Mouse (Mus musculus): ENCODE results near the gene Ak7.

GRCm38 (mm10) chr12:105727268-105727667 lies 21.5 kb downstream of the Ak7 start:
- TF ChIP-seq CTCF (IDR thresholded peaks at IDR 0.05; ENCODE audit: extremely low read depth, insufficient read length, insufficient replicate concordance, low read depth, low read length) (no peak), POLR2A (IDR thresholded peaks at IDR 0.05; ENCODE audit: low read depth, low read length) (no peak)

Measured in small intestine, adult 2 months (tissue).